Mouse (Mus musculus) liver, embryonic 12.5 days (tissue): ENCODE data around the gene Meis2. TPM values are rescaled to one million over a fixed set of nuclear protein-coding genes. Genes with fewer than 3 reads are reported as not detected.

Experiments
- ATAC-seq: fragments of 200-750 bp; cut with Nextera tagmentation; 2 replicates; pipeline ENCODE4 v1.8.0; 2017; ENCODE audit warnings: moderate number of reproducible peaks, mild to moderate bottlenecking, moderate library complexity
- H3K27ac ChIP-seq: fragments of 300-500 bp; sonication (generic); 2 replicates; pipeline ENCODE4 v1.5.1; 2016; ENCODE audit warnings: mild to moderate bottlenecking
- H3K27me3 ChIP-seq: fragments of 300-500 bp; sonication (generic); replicated peaks from 2 replicates; pipeline ENCODE4 v1.6.1; 2016; ENCODE audit warnings: mild to moderate bottlenecking, moderate library complexity
- H3K36me3 ChIP-seq: fragments of 300-500 bp; sonication (generic); 2 replicates; pipeline ENCODE4 v1.6.1; 2016; ENCODE audit warnings: mild to moderate bottlenecking, moderate library complexity
- H3K4me1 ChIP-seq: fragments of 300-500 bp; sonication (generic); 2 replicates; pipeline ENCODE4 v1.6.1; 2016
- H3K4me2 ChIP-seq: fragments of 300-500 bp; sonication (generic); 2 replicates; pipeline ENCODE4 v1.6.1; 2016; ENCODE audit warnings: mild to moderate bottlenecking, moderate library complexity
- H3K4me3 ChIP-seq: fragments of 300-500 bp; sonication (generic); 2 replicates; pipeline ENCODE4 v1.5.1; 2016; ENCODE audit warnings: mild to moderate bottlenecking, moderate library complexity
- H3K9ac ChIP-seq: fragments of 300-500 bp; sonication (generic); 2 replicates; pipeline ENCODE4 v1.6.1; 2016; ENCODE audit warnings: mild to moderate bottlenecking, moderate library complexity
- H3K9me3 ChIP-seq: fragments of 300-500 bp; sonication (generic); replicated peaks from 2 replicates; pipeline ENCODE4 v1.6.1; 2016; ENCODE audit warnings: mild to moderate bottlenecking, moderate library complexity
- WGBS: fragments of 180-500 bp; shearing (Covaris S2); methylation state at CpG from one replicate; pipeline ENCODE4 v1.1.7; 2016; ENCODE audit not compliant: insufficient replicate concordance; 5-methylcytosine and 5-hydroxymethylcytosine counted together
- polyA plus RNA-seq: library from polyadenylated mRNA; unstranded; fragments of >200 nt; fragmentation: Nextera tagmentation; extraction: Ambion mirVana; gene quantifications from 2 replicates; pipeline ENCODE4 v1.2.1, GENCODE M21; 2016

Gene Meis2
- polyA plus RNA-seq, 1 experiment from 2014 or later = 5.9 TPM

- 71% methylated on average over 3 of the region's 3 CpGs for WGBS
- no peak overlapping the region for H3K4me3 ChIP-seq
- no peaks in the 10 kb centered on the region for H3K36me3 ChIP-seq
- H3K4me1 ChIP-seq = no peaks in the 10 kb centered on the region
- no peak overlapping the region for H3K4me2 ChIP-seq
- no peak overlapping the region for H3K27ac ChIP-seq
- H3K9ac ChIP-seq = no peak overlapping the region
- no peak for ATAC-seq
- H3K27me3 ChIP-seq = peaks cover 7% of the 10 kb centered on the region; the same call in 1 of the 2 replicates
- H3K9me3 ChIP-seq = no peaks in the 10 kb centered on the region
These were observed 55.6 kb downstream of the Meis2 start for GRCm38 (mm10) chr2:116010061-116010460.

- no peaks in the 10 kb centered on the region for H3K36me3 ChIP-seq
- no peak overlapping the region for H3K9ac ChIP-seq
- H3K27me3 ChIP-seq = peaks cover 7% of the 10 kb centered on the region; the same call in 1 of the 2 replicates
- peak overlapping the region; percentile 11 for H3K4me3 ChIP-seq
- no peaks in the 10 kb centered on the region for H3K4me1 ChIP-seq
- ATAC-seq = no peak
- peak overlapping the region; percentile 39 for H3K4me2 ChIP-seq
- no peaks in the 10 kb centered on the region for H3K9me3 ChIP-seq
- no peak overlapping the region for H3K27ac ChIP-seq
- 21% methylated on average over 20 of the region's 20 CpGs for WGBS
These were observed 56.3 kb downstream of the Meis2 start for GRCm38 (mm10) chr2:116009097-116009970.

GRCm38 (mm10) chr2:116002354-116002753 lies 63.3 kb downstream of the Meis2 start:
- no peak for ATAC-seq
- Histone ChIP-seq H3K9me3 (no peaks in the 10 kb centered on the region), H3K9ac (no peak overlapping the region), H3K4me2 (no peak overlapping the region), H3K27ac (no peak overlapping the region), H3K4me3 (no peak overlapping the region), H3K4me1 (no peaks in the 10 kb centered on the region; the same call in 1 of the 2 replicates), H3K27me3 (no peaks in the 10 kb centered on the region), H3K36me3 (no peaks in the 10 kb centered on the region)
- 60% methylated on average over 6 of the region's 6 CpGs for WGBS

- Histone ChIP-seq H3K4me3 (no peak overlapping the region), H3K4me1 (no peaks in the 10 kb centered on the region; the same call in 1 of the 2 replicates), H3K27ac (no peak overlapping the region), H3K9me3 (no peaks in the 10 kb centered on the region), H3K27me3 (no peaks in the 10 kb centered on the region), H3K9ac (no peak overlapping the region), H3K4me2 (no peak overlapping the region), H3K36me3 (no peaks in the 10 kb centered on the region)
- WGBS = 48% methylated on average over 6 of the region's 6 CpGs
- ATAC-seq = no peak
These were observed 64.1 kb downstream of the Meis2 start for GRCm38 (mm10) chr2:116001352-116002138.

- no peaks in the 10 kb centered on the region for H3K36me3 ChIP-seq
- no peaks in the 10 kb centered on the region; the same call in 1 of the 2 replicates for H3K4me1 ChIP-seq
- no peak overlapping the region for H3K4me3 ChIP-seq
- H3K4me2 ChIP-seq = no peak overlapping the region
- H3K9ac ChIP-seq = no peak overlapping the region
- H3K9me3 ChIP-seq = no peaks in the 10 kb centered on the region
- no peaks in the 10 kb centered on the region for H3K27me3 ChIP-seq
- WGBS = 83% methylated on average over 5 of the region's 5 CpGs
- no peak for ATAC-seq
- H3K27ac ChIP-seq = no peak overlapping the region
These were observed 65.1 kb downstream of the Meis2 start for GRCm38 (mm10) chr2:116000514-116000913.

- no peak for ATAC-seq
- Histone ChIP-seq H3K4me1 (no peaks in the 10 kb centered on the region; the same call in 1 of the 2 replicates), H3K27ac (no peak overlapping the region), H3K4me2 (no peak overlapping the region), H3K36me3 (no peaks in the 10 kb centered on the region), H3K27me3 (no peaks in the 10 kb centered on the region), H3K9me3 (no peaks in the 10 kb centered on the region), H3K4me3 (no peak overlapping the region), H3K9ac (no peak overlapping the region)
- WGBS = 60% methylated on average over 5 of the region's 5 CpGs
These were observed 66.8 kb downstream of the Meis2 start for GRCm38 (mm10) chr2:115998802-115999201.

- Histone ChIP-seq H3K27ac (no peak overlapping the region), H3K4me3 (no peak overlapping the region), H3K4me2 (no peak overlapping the region), H3K9ac (no peak overlapping the region), H3K4me1 (no peaks in the 10 kb centered on the region), H3K27me3 (no peaks in the 10 kb centered on the region), H3K36me3 (no peaks in the 10 kb centered on the region), H3K9me3 (no peaks in the 10 kb centered on the region)
- ATAC-seq = no peak
- WGBS = 69% methylated on average over 2 of the region's 2 CpGs
These were observed 69.2 kb downstream of the Meis2 start for GRCm38 (mm10) chr2:115996438-115996837.

- 68% methylated on average over 4 of the region's 4 CpGs for WGBS
- Histone ChIP-seq H3K9ac (no peak overlapping the region), H3K4me2 (no peak overlapping the region), H3K27me3 (no peaks in the 10 kb centered on the region), H3K27ac (no peak overlapping the region), H3K9me3 (no peaks in the 10 kb centered on the region), H3K4me3 (no peak overlapping the region), H3K4me1 (no peaks in the 10 kb centered on the region), H3K36me3 (no peaks in the 10 kb centered on the region)
- ATAC-seq = no peak
These were observed 71.8 kb downstream of the Meis2 start for GRCm38 (mm10) chr2:115993877-115994276.

- ATAC-seq = no peak
- 63% methylated on average over 6 of the region's 6 CpGs for WGBS
- Histone ChIP-seq H3K36me3 (no peaks in the 10 kb centered on the region), H3K9me3 (no peaks in the 10 kb centered on the region), H3K4me1 (no peaks in the 10 kb centered on the region), H3K27ac (no peak overlapping the region), H3K4me3 (no peak overlapping the region), H3K4me2 (no peak overlapping the region), H3K9ac (no peak overlapping the region), H3K27me3 (no peaks in the 10 kb centered on the region)
These were observed 76.4 kb downstream of the Meis2 start for GRCm38 (mm10) chr2:115989249-115989648.

GRCm38 (mm10) chr2:115988448-115988847 lies 77.2 kb downstream of the Meis2 start:
- Histone ChIP-seq H3K36me3 (no peaks in the 10 kb centered on the region), H3K4me2 (no peak overlapping the region), H3K27ac (no peak overlapping the region), H3K9ac (no peak overlapping the region), H3K9me3 (no peaks in the 10 kb centered on the region), H3K27me3 (no peaks in the 10 kb centered on the region), H3K4me3 (no peak overlapping the region), H3K4me1 (no peaks in the 10 kb centered on the region)
- ATAC-seq = no peak
- WGBS = 53% methylated on average over 4 of the region's 4 CpGs

GRCm38 (mm10) chr2:115984952-115985351 lies 80.7 kb downstream of the Meis2 start:
- no peak overlapping the region for H3K4me3 ChIP-seq

GRCm38 (mm10) chr2:115984487-115984886 lies 81.2 kb downstream of the Meis2 start:
- WGBS = 58% methylated on average over 4 of the region's 4 CpGs
- Histone ChIP-seq H3K4me1 (no peaks in the 10 kb centered on the region), H3K4me2 (no peak overlapping the region), H3K27me3 (no peaks in the 10 kb centered on the region), H3K9me3 (no peaks in the 10 kb centered on the region), H3K9ac (no peak overlapping the region), H3K4me3 (no peak overlapping the region), H3K36me3 (no peaks in the 10 kb centered on the region), H3K27ac (no peak overlapping the region)
- no peak for ATAC-seq

More at GRCm38 (mm10) chr2:115984952-115985351, 80.7 kb downstream of the Meis2 start:
- peak overlapping the region; percentile 16; the same call in 1 of the 2 replicates for H3K4me2 ChIP-seq
- H3K9ac ChIP-seq = no peak overlapping the region
- ATAC-seq = no peak
- no peaks in the 10 kb centered on the region for H3K4me1 ChIP-seq
- 55% methylated on average over 9 of the region's 9 CpGs for WGBS
- H3K27me3 ChIP-seq = no peaks in the 10 kb centered on the region
- H3K27ac ChIP-seq = no peak overlapping the region
- no peaks in the 10 kb centered on the region for H3K36me3 ChIP-seq
- H3K9me3 ChIP-seq = no peaks in the 10 kb centered on the region
